Mouse (Mus musculus): ENCODE results near the gene Mfge8. TPM values are rescaled to one million over a fixed set of nuclear protein-coding genes. Genes with fewer than 3 reads are reported as not detected.

Mfge8 gene
- polyA plus RNA-seq, 1 experiment from 2014 or later = 205 TPM

- Histone ChIP-seq H3K27me3 (ENCODE audit: control insufficient read depth, insufficient read depth, low read length) (no peaks in the 10 kb centered on the region), H3K4me3 (ENCODE audit: low read depth, low read length) (no peak overlapping the region), H3K27ac (ENCODE audit: low read depth, low read length) (no peak overlapping the region), H3K4me2 (no peak overlapping the region), H3K9me3 (replicated peaks; ENCODE audit: control insufficient read depth, low read length) (no peaks in the 10 kb centered on the region), H3K4me1 (ENCODE audit: control insufficient read depth, insufficient read depth, low read length) (no peaks in the 10 kb centered on the region), H3K36me3 (ENCODE audit: control insufficient read depth, insufficient read depth, low read length) (no peaks in the 10 kb centered on the region), H3K9ac (ENCODE audit: low read depth, low read length) (no peak overlapping the region)
- ATAC-seq (replicated peaks; ENCODE audit: insufficient number of reproducible peaks, low FRiP score, low TSS enrichment) = no peak
- WGBS (ENCODE audit: insufficient replicate concordance) = 56% methylated on average over 3 of the region's 3 CpGs
Measured at GRCm38 (mm10) chr7:79173800-79174199, 24.9 kb upstream of the Mfge8 start.

GRCm38 (mm10) chr7:79171782-79172181 lies 22.9 kb upstream of the Mfge8 start:
- no peaks in the 10 kb centered on the region for H3K36me3 ChIP-seq (ENCODE audit: control insufficient read depth, insufficient read depth, low read length)
- H3K4me1 ChIP-seq (ENCODE audit: control insufficient read depth, insufficient read depth, low read length) = no peaks in the 10 kb centered on the region
- WGBS (ENCODE audit: insufficient replicate concordance) = 74% methylated on average over 1 of the region's 1 CpGs
- no peak overlapping the region for H3K4me3 ChIP-seq (ENCODE audit: low read depth, low read length)
- H3K9me3 ChIP-seq (replicated peaks; ENCODE audit: control insufficient read depth, low read length) = no peaks in the 10 kb centered on the region
- H3K27ac ChIP-seq (ENCODE audit: low read depth, low read length) = no peak overlapping the region
- no peak overlapping the region for H3K4me2 ChIP-seq
- H3K9ac ChIP-seq (ENCODE audit: low read depth, low read length) = no peak overlapping the region
- ATAC-seq (replicated peaks; ENCODE audit: insufficient number of reproducible peaks, low FRiP score, low TSS enrichment) = no peak
- H3K27me3 ChIP-seq (ENCODE audit: control insufficient read depth, insufficient read depth, low read length) = no peaks in the 10 kb centered on the region

- WGBS (ENCODE audit: insufficient replicate concordance) = 80% methylated on average over 14 of the region's 14 CpGs
- no peak overlapping the region for H3K4me2 ChIP-seq
- H3K4me1 ChIP-seq (ENCODE audit: control insufficient read depth, insufficient read depth, low read length) = no peaks in the 10 kb centered on the region
- H3K36me3 ChIP-seq (ENCODE audit: control insufficient read depth, insufficient read depth, low read length) = no peaks in the 10 kb centered on the region
- H3K27me3 ChIP-seq (ENCODE audit: control insufficient read depth, insufficient read depth, low read length) = no peaks in the 10 kb centered on the region
- H3K4me3 ChIP-seq (ENCODE audit: low read depth, low read length) = no peak overlapping the region
- 0 out of 2 replicates have a peak, but pooled peaks cover 3% of the 10 kb centered on the region for H3K9me3 ChIP-seq (replicated peaks; ENCODE audit: control insufficient read depth, low read length)
- no peak overlapping the region for H3K27ac ChIP-seq (ENCODE audit: low read depth, low read length)
- H3K9ac ChIP-seq (ENCODE audit: low read depth, low read length) = no peak overlapping the region
- no peak for ATAC-seq (replicated peaks; ENCODE audit: insufficient number of reproducible peaks, low FRiP score, low TSS enrichment)
Measured at GRCm38 (mm10) chr7:79167006-79167562, 18.2 kb upstream of the Mfge8 start.

- no peak overlapping the region for H3K4me3 ChIP-seq (ENCODE audit: low read depth, low read length)
Measured at GRCm38 (mm10) chr7:79159406-79159805, 10.5 kb upstream of the Mfge8 start.

GRCm38 (mm10) chr7:79149522-79149921 lies 662 bp upstream of the Mfge8 start:
- ATAC-seq (replicated peaks; ENCODE audit: insufficient number of reproducible peaks, low FRiP score, low TSS enrichment) = no peak
- peaks cover 11% of the 10 kb centered on the region for H3K4me1 ChIP-seq (ENCODE audit: control insufficient read depth, insufficient read depth, low read length)
- H3K4me2 ChIP-seq = peak overlapping the region; percentile 83
- H3K27me3 ChIP-seq (ENCODE audit: control insufficient read depth, insufficient read depth, low read length) = no peaks in the 10 kb centered on the region
- H3K9me3 ChIP-seq (replicated peaks; ENCODE audit: control insufficient read depth, low read length) = no peaks in the 10 kb centered on the region
- WGBS (ENCODE audit: insufficient replicate concordance) = 43% methylated on average over 6 of the region's 6 CpGs
- H3K27ac ChIP-seq (ENCODE audit: low read depth, low read length) = peak overlapping the region; percentile 32; the same call in 1 of the 2 replicates
- no peak overlapping the region; the same call in 1 of the 2 replicates for H3K9ac ChIP-seq (ENCODE audit: low read depth, low read length)
- H3K36me3 ChIP-seq (ENCODE audit: control insufficient read depth, insufficient read depth, low read length) = no peaks in the 10 kb centered on the region
- H3K4me3 ChIP-seq (ENCODE audit: low read depth, low read length) = no peak overlapping the region

More at GRCm38 (mm10) chr7:79159406-79159805, 10.5 kb upstream of the Mfge8 start:
- 81% methylated on average over 1 of the region's 1 CpGs for WGBS (ENCODE audit: insufficient replicate concordance)
- Histone ChIP-seq H3K9me3 (replicated peaks; ENCODE audit: control insufficient read depth, low read length) (0 out of 2 replicates have a peak, but pooled peaks cover 3% of the 10 kb centered on the region), H3K4me1 (ENCODE audit: control insufficient read depth, insufficient read depth, low read length) (no peaks in the 10 kb centered on the region), H3K27ac (ENCODE audit: low read depth, low read length) (no peak overlapping the region), H3K36me3 (ENCODE audit: control insufficient read depth, insufficient read depth, low read length) (no peaks in the 10 kb centered on the region), H3K27me3 (ENCODE audit: control insufficient read depth, insufficient read depth, low read length) (no peaks in the 10 kb centered on the region), H3K4me2 (no peak overlapping the region), H3K9ac (ENCODE audit: low read depth, low read length) (no peak overlapping the region)
- ATAC-seq (replicated peaks; ENCODE audit: insufficient number of reproducible peaks, low FRiP score, low TSS enrichment) = no peak

- Histone ChIP-seq H3K4me2 (peak overlapping the region; percentile 83), H3K4me1 (ENCODE audit: control insufficient read depth, insufficient read depth, low read length) (peaks cover 11% of the 10 kb centered on the region), H3K27me3 (ENCODE audit: control insufficient read depth, insufficient read depth, low read length) (no peaks in the 10 kb centered on the region), H3K27ac (ENCODE audit: low read depth, low read length) (peak overlapping the region; percentile 85), H3K9me3 (replicated peaks; ENCODE audit: control insufficient read depth, low read length) (no peaks in the 10 kb centered on the region), H3K9ac (ENCODE audit: low read depth, low read length) (peak overlapping the region; percentile 84), H3K4me3 (ENCODE audit: low read depth, low read length) (peak overlapping the region; percentile 79), H3K36me3 (ENCODE audit: control insufficient read depth, insufficient read depth, low read length) (no peaks in the 10 kb centered on the region)
- WGBS (ENCODE audit: insufficient replicate concordance) = 3% methylated on average over 20 of the region's 20 CpGs
- peak; percentile 2; the same call in 1 of the 2 replicates for ATAC-seq (replicated peaks; ENCODE audit: insufficient number of reproducible peaks, low FRiP score, low TSS enrichment)
Measured at GRCm38 (mm10) chr7:79147931-79148653, 768 bp downstream of the Mfge8 start.

GRCm38 (mm10) chr7:79147011-79147837 lies 1.6 kb downstream of the Mfge8 start:
- Histone ChIP-seq H3K36me3 (ENCODE audit: control insufficient read depth, insufficient read depth, low read length) (peaks cover 7% of the 10 kb centered on the region; the same call in 1 of the 2 replicates), H3K9me3 (replicated peaks; ENCODE audit: control insufficient read depth, low read length) (no peaks in the 10 kb centered on the region), H3K4me3 (ENCODE audit: low read depth, low read length) (peak overlapping the region; percentile 79), H3K9ac (ENCODE audit: low read depth, low read length) (peak overlapping the region; percentile 84), H3K27me3 (ENCODE audit: control insufficient read depth, insufficient read depth, low read length) (no peaks in the 10 kb centered on the region), H3K4me1 (ENCODE audit: control insufficient read depth, insufficient read depth, low read length) (peaks cover 11% of the 10 kb centered on the region), H3K27ac (ENCODE audit: low read depth, low read length) (peak overlapping the region; percentile 85), H3K4me2 (peak overlapping the region; percentile 83)
- ATAC-seq (replicated peaks; ENCODE audit: insufficient number of reproducible peaks, low FRiP score, low TSS enrichment) = no peak
- WGBS (ENCODE audit: insufficient replicate concordance) = 48% methylated on average over 12 of the region's 12 CpGs

GRCm38 (mm10) chr7:79140897-79141296 lies 8.0 kb downstream of the Mfge8 start:
- H3K4me3 ChIP-seq (ENCODE audit: low read depth, low read length) = no peak overlapping the region
- ATAC-seq (replicated peaks; ENCODE audit: insufficient number of reproducible peaks, low FRiP score, low TSS enrichment) = no peak
- H3K4me2 ChIP-seq = no peak overlapping the region
- peaks cover 14% of the 10 kb centered on the region for H3K36me3 ChIP-seq (ENCODE audit: control insufficient read depth, insufficient read depth, low read length)
- no peak overlapping the region for H3K9ac ChIP-seq (ENCODE audit: low read depth, low read length)
- no peaks in the 10 kb centered on the region for H3K27me3 ChIP-seq (ENCODE audit: control insufficient read depth, insufficient read depth, low read length)
- 41% methylated on average over 8 of the region's 8 CpGs for WGBS (ENCODE audit: insufficient replicate concordance)
- H3K27ac ChIP-seq (ENCODE audit: low read depth, low read length) = no peak overlapping the region
- H3K9me3 ChIP-seq (replicated peaks; ENCODE audit: control insufficient read depth, low read length) = no peaks in the 10 kb centered on the region
- H3K4me1 ChIP-seq (ENCODE audit: control insufficient read depth, insufficient read depth, low read length) = no peaks in the 10 kb centered on the region
